Mouse (Mus musculus): ENCODE measurements around the gene Senp2. TPM values are rescaled to one million over a fixed set of nuclear protein-coding genes. Genes with fewer than 3 reads are reported as not detected.

Gene Senp2
- polyA plus RNA-seq, 1 experiment from 2014 or later = 29.3 TPM

GRCm38 (mm10) chr16:21996881-21997641, 12.2 kb upstream of the Senp2 start:
- WGBS = 25% methylated on average over 5 of the region's 5 CpGs
- Histone ChIP-seq H3K36me3 (ENCODE audit: control insufficient read depth, insufficient read depth, low read length) (no peaks in the 10 kb centered on the region), H3K4me3 (ENCODE audit: control insufficient read depth in 1 of 2, insufficient read depth in 1 of 2, low read depth in 1 of 2, low read length in 2 of 2) (no peak overlapping the region), H3K4me1 (ENCODE audit: control insufficient read depth in 2 of 2, insufficient read depth in 2 of 2, low read length in 2 of 2) (peaks cover 0 to 3% of the 10 kb centered on the region in 2 experiments; a peak in 2 of 4 replicates), H3K27me3 (ENCODE audit: control insufficient read depth, insufficient read depth, low read length) (no peaks in the 10 kb centered on the region), H3K27ac (replicated peaks in 1 of 2; ENCODE audit: control insufficient read depth in 1 of 2, insufficient read depth in 1 of 2, low read depth in 2 of 2, low read length in 2 of 2) (no peak overlapping the region), H3K4me2 (ENCODE audit: low read length) (no peak overlapping the region), H3K9me3 (ENCODE audit: control insufficient read depth, low read length) (no peaks in the 10 kb centered on the region), H3K9ac (ENCODE audit: low read length) (no peak overlapping the region)
- ATAC-seq (ENCODE audit: insufficient number of reproducible peaks, insufficient read depth, low FRiP score, low read depth) = no peak

- WGBS = 72% methylated on average over 5 of the region's 5 CpGs
Measured at GRCm38 (mm10) chr16:21998061-21998460, 11.2 kb upstream of the Senp2 start.

GRCm38 (mm10) chr16:21999941-22000690, 9.2 kb upstream of the Senp2 start:
- Histone ChIP-seq H3K36me3 (ENCODE audit: control insufficient read depth, insufficient read depth, low read length) (no peaks in the 10 kb centered on the region), H3K4me3 (ENCODE audit: control insufficient read depth in 1 of 2, insufficient read depth in 1 of 2, low read depth in 1 of 2, low read length in 2 of 2) (no peak overlapping the region), H3K27ac (replicated peaks in 1 of 2; ENCODE audit: control insufficient read depth in 1 of 2, insufficient read depth in 1 of 2, low read depth in 2 of 2, low read length in 2 of 2) (no peak overlapping the region), H3K4me1 (ENCODE audit: control insufficient read depth in 2 of 2, insufficient read depth in 2 of 2, low read length in 2 of 2) (peaks cover 0 to 3% of the 10 kb centered on the region in 2 experiments; a peak in 2 of 4 replicates), H3K9me3 (ENCODE audit: control insufficient read depth, low read length) (no peaks in the 10 kb centered on the region), H3K9ac (ENCODE audit: low read length) (no peak overlapping the region), H3K4me2 (ENCODE audit: low read length) (no peak overlapping the region), H3K27me3 (ENCODE audit: control insufficient read depth, insufficient read depth, low read length) (no peaks in the 10 kb centered on the region)
- no peak for ATAC-seq (ENCODE audit: insufficient number of reproducible peaks, insufficient read depth, low FRiP score, low read depth)
- WGBS = 77% methylated on average over 4 of the region's 4 CpGs

More at GRCm38 (mm10) chr16:21998061-21998460, 11.2 kb upstream of the Senp2 start:
- no peak overlapping the region for H3K9ac ChIP-seq (ENCODE audit: low read length)
- H3K4me1 ChIP-seq (ENCODE audit: control insufficient read depth in 2 of 2, insufficient read depth in 2 of 2, low read length in 2 of 2) = peaks cover 0 to 3% of the 10 kb centered on the region in 2 experiments; a peak in 2 of 4 replicates
- no peak overlapping the region for H3K27ac ChIP-seq (replicated peaks in 1 of 2; ENCODE audit: control insufficient read depth in 1 of 2, insufficient read depth in 1 of 2, low read depth in 2 of 2, low read length in 2 of 2)
- no peak overlapping the region for H3K4me2 ChIP-seq (ENCODE audit: low read length)
- no peaks in the 10 kb centered on the region for H3K9me3 ChIP-seq (ENCODE audit: control insufficient read depth, low read length)
- no peak for ATAC-seq (ENCODE audit: insufficient number of reproducible peaks, insufficient read depth, low FRiP score, low read depth)
- no peak overlapping the region for H3K4me3 ChIP-seq (ENCODE audit: control insufficient read depth in 1 of 2, insufficient read depth in 1 of 2, low read depth in 1 of 2, low read length in 2 of 2)
- H3K27me3 ChIP-seq (ENCODE audit: control insufficient read depth, insufficient read depth, low read length) = no peaks in the 10 kb centered on the region
- no peaks in the 10 kb centered on the region for H3K36me3 ChIP-seq (ENCODE audit: control insufficient read depth, insufficient read depth, low read length)

GRCm38 (mm10) chr16:22001172-22001571, 8.1 kb upstream of the Senp2 start:
- H3K9me3 ChIP-seq (ENCODE audit: control insufficient read depth, low read length) = no peaks in the 10 kb centered on the region
- no peak overlapping the region for H3K4me2 ChIP-seq (ENCODE audit: low read length)
- H3K9ac ChIP-seq (ENCODE audit: low read length) = no peak overlapping the region
- ATAC-seq (ENCODE audit: insufficient number of reproducible peaks, insufficient read depth, low FRiP score, low read depth) = no peak
- no peaks in the 10 kb centered on the region; a peak in 2 of 4 replicates for H3K4me1 ChIP-seq (ENCODE audit: control insufficient read depth in 2 of 2, insufficient read depth in 2 of 2, low read length in 2 of 2)
- H3K36me3 ChIP-seq (ENCODE audit: control insufficient read depth, insufficient read depth, low read length) = no peaks in the 10 kb centered on the region
- no peak overlapping the region for H3K4me3 ChIP-seq (ENCODE audit: control insufficient read depth in 1 of 2, insufficient read depth in 1 of 2, low read depth in 1 of 2, low read length in 2 of 2)
- H3K27ac ChIP-seq (replicated peaks in 1 of 2; ENCODE audit: control insufficient read depth in 1 of 2, insufficient read depth in 1 of 2, low read depth in 2 of 2, low read length in 2 of 2) = no peak overlapping the region
- 55% methylated on average over 4 of the region's 4 CpGs for WGBS
- H3K27me3 ChIP-seq (ENCODE audit: control insufficient read depth, insufficient read depth, low read length) = no peaks in the 10 kb centered on the region

GRCm38 (mm10) chr16:22001606-22002005, 7.7 kb upstream of the Senp2 start:
- WGBS = 65% methylated on average over 3 of the region's 3 CpGs
- no peaks in the 10 kb centered on the region for H3K9me3 ChIP-seq (ENCODE audit: control insufficient read depth, low read length)
- H3K4me2 ChIP-seq (ENCODE audit: low read length) = no peak overlapping the region
- H3K4me1 ChIP-seq (ENCODE audit: control insufficient read depth in 2 of 2, insufficient read depth in 2 of 2, low read length in 2 of 2) = no peaks in the 10 kb centered on the region; a peak in 2 of 4 replicates
- no peak overlapping the region for H3K27ac ChIP-seq (replicated peaks in 1 of 2; ENCODE audit: control insufficient read depth in 1 of 2, insufficient read depth in 1 of 2, low read depth in 2 of 2, low read length in 2 of 2)
- H3K36me3 ChIP-seq (ENCODE audit: control insufficient read depth, insufficient read depth, low read length) = no peaks in the 10 kb centered on the region
- no peak overlapping the region for H3K9ac ChIP-seq (ENCODE audit: low read length)
- no peak for ATAC-seq (ENCODE audit: insufficient number of reproducible peaks, insufficient read depth, low FRiP score, low read depth)
- no peak overlapping the region for H3K4me3 ChIP-seq (ENCODE audit: control insufficient read depth in 1 of 2, insufficient read depth in 1 of 2, low read depth in 1 of 2, low read length in 2 of 2)
- H3K27me3 ChIP-seq (ENCODE audit: control insufficient read depth, insufficient read depth, low read length) = no peaks in the 10 kb centered on the region

GRCm38 (mm10) chr16:22009596-22009995, 312 bp downstream of the Senp2 start:
- WGBS = under 1% methylated on average over 51 of the region's 51 CpGs
- Histone ChIP-seq H3K9me3 (ENCODE audit: control insufficient read depth, low read length) (no peaks in the 10 kb centered on the region), H3K27me3 (ENCODE audit: control insufficient read depth, insufficient read depth, low read length) (no peaks in the 10 kb centered on the region), H3K4me1 (ENCODE audit: control insufficient read depth in 2 of 2, insufficient read depth in 2 of 2, low read length in 2 of 2) (peaks cover 0 to 11% of the 10 kb centered on the region in 2 experiments; a peak in 2 of 4 replicates), H3K27ac (replicated peaks in 1 of 2; ENCODE audit: control insufficient read depth in 1 of 2, insufficient read depth in 1 of 2, low read depth in 2 of 2, low read length in 2 of 2) (peak overlapping the region in 1 of 2 experiments; percentile 52; a peak in 2 of 4 replicates), H3K4me2 (ENCODE audit: low read length) (peak overlapping the region; percentile 72), H3K4me3 (ENCODE audit: control insufficient read depth in 1 of 2, insufficient read depth in 1 of 2, low read depth in 1 of 2, low read length in 2 of 2) (peak overlapping the region; percentile 75 to 81), H3K36me3 (ENCODE audit: control insufficient read depth, insufficient read depth, low read length) (peaks cover 4% of the 10 kb centered on the region; the same call in 1 of the 2 replicates), H3K9ac (ENCODE audit: low read length) (peak overlapping the region; percentile 84)
- peak; percentile 71 for ATAC-seq (ENCODE audit: insufficient number of reproducible peaks, insufficient read depth, low FRiP score, low read depth)

GRCm38 (mm10) chr16:22015569-22015968, 6.3 kb downstream of the Senp2 start:
- Histone ChIP-seq H3K27ac (replicated peaks in 1 of 2; ENCODE audit: control insufficient read depth in 1 of 2, insufficient read depth in 1 of 2, low read depth in 2 of 2, low read length in 2 of 2) (no peak overlapping the region), H3K4me2 (ENCODE audit: low read length) (no peak overlapping the region), H3K36me3 (ENCODE audit: control insufficient read depth, insufficient read depth, low read length) (peaks cover 52% of the 10 kb centered on the region), H3K9me3 (ENCODE audit: control insufficient read depth, low read length) (no peaks in the 10 kb centered on the region), H3K9ac (ENCODE audit: low read length) (no peak overlapping the region), H3K4me3 (ENCODE audit: control insufficient read depth in 1 of 2, insufficient read depth in 1 of 2, low read depth in 1 of 2, low read length in 2 of 2) (no peak overlapping the region), H3K27me3 (ENCODE audit: control insufficient read depth, insufficient read depth, low read length) (no peaks in the 10 kb centered on the region), H3K4me1 (ENCODE audit: control insufficient read depth in 2 of 2, insufficient read depth in 2 of 2, low read length in 2 of 2) (peaks cover 0 to 2% of the 10 kb centered on the region in 2 experiments; a peak in 1 of 4 replicates)
- WGBS = 92% methylated on average over 1 of the region's 1 CpGs
- no peak for ATAC-seq (ENCODE audit: insufficient number of reproducible peaks, insufficient read depth, low FRiP score, low read depth)

Data from heart, embryonic 14.5 days (tissue).